Mouse (Mus musculus) liver, postnatal 0 days (tissue): ENCODE data around the gene Btbd9. TPM values are rescaled to one million over a fixed set of nuclear protein-coding genes. Genes with fewer than 3 reads are reported as not detected.

ENCODE experiments used
- ATAC-seq: fragments of 200-750 bp; cut with Nextera tagmentation; 2 replicates; pipeline ENCODE4 v1.8.0; 2017; ENCODE audit warnings: mild to moderate bottlenecking, moderate library complexity
- DNase-seq: peaks from one replicate; pipeline ENCODE4 v3.0.0-alpha.2; 2016
- H3K27ac ChIP-seq: fragments of 300-500 bp; sonication (generic); 2 replicates; pipeline ENCODE4 v1.5.1; 2014; ENCODE audit warnings: antibody characterized with exemption, moderate library complexity, mild to moderate bottlenecking, low read depth
- H3K27me3 ChIP-seq: fragments of 300-500 bp; sonication (generic); 2 replicates; pipeline ENCODE4 v1.6.1; 2014; ENCODE audit warnings: low read length, control low read depth, mixed read lengths; ENCODE audit not compliant: insufficient read depth
- H3K36me3 ChIP-seq: fragments of 300-500 bp; sonication (generic); replicated peaks from 2 replicates; pipeline ENCODE4 v1.6.1; 2014; ENCODE audit warnings: mild to moderate bottlenecking, control low read depth, low read length, moderate library complexity, mixed read lengths; ENCODE audit not compliant: insufficient read depth
- H3K4me1 ChIP-seq: fragments of 300-500 bp; sonication (generic); 2 replicates; pipeline ENCODE4 v1.6.1; 2014; ENCODE audit warnings: antibody characterized with exemption, mild to moderate bottlenecking, control low read depth; ENCODE audit not compliant: insufficient read depth
- H3K4me2 ChIP-seq: fragments of 300-500 bp; sonication (generic); 2 replicates; pipeline ENCODE4 v1.6.1; 2014; ENCODE audit warnings: low read depth, mild to moderate bottlenecking, low read length, moderate library complexity, mixed read lengths
- H3K4me3 ChIP-seq: fragments of 300-500 bp; sonication (generic); 2 replicates; pipeline ENCODE4 v1.5.1; 2014; ENCODE audit warnings: low read depth, low read length
- H3K9ac ChIP-seq: fragments of 300-500 bp; sonication (generic); replicated peaks from 2 replicates; pipeline ENCODE4 v1.6.1; 2014; ENCODE audit warnings: mild to moderate bottlenecking, moderate library complexity
- H3K9me3 ChIP-seq: fragments of 300-500 bp; sonication (generic); 2 replicates; pipeline ENCODE4 v1.6.1; 2016; ENCODE audit warnings: mild to moderate bottlenecking, control low read depth, low read length, mixed read lengths
- CTCF ChIP-seq: sonication (generic); IDR thresholded peaks from 2 replicates; pipeline ENCODE4 v1.5.1; 2016; ENCODE audit warnings: antibody characterized with exemption, low read depth
- EP300 ChIP-seq: IDR thresholded peaks from 2 replicates; pipeline ENCODE4 v1.6.1; 2016; ENCODE audit warnings: antibody characterized with exemption, low read depth, mild to moderate bottlenecking
- WGBS: fragments of 180-500 bp; shearing (Covaris S2); extraction: QIAGEN DNeasy Blood & Tissue Kit; methylation state at CpG from one replicate; pipeline ENCODE4 v1.1.7; 2014; ENCODE audit not compliant: insufficient replicate concordance; 5-methylcytosine and 5-hydroxymethylcytosine counted together
- polyA plus RNA-seq: library from polyadenylated mRNA; unstranded; fragments of >200 nt; fragmentation: Nextera tagmentation; extraction: Ambion mirVana; gene quantifications from 2 replicates; pipeline ENCODE4 v1.2.1, GENCODE M21; 2015

The Btbd9 gene
- polyA plus RNA-seq, 1 experiment from 2014 or later = 16.5 TPM

GRCm38 (mm10) chr17:30336816-30337215 lies 239.5 kb downstream of the Btbd9 start:
- no peak for TF ChIP-seq EP300
- no peak for TF ChIP-seq CTCF
- Histone ChIP-seq H3K9ac (no peak overlapping the region), H3K27me3 (no peaks in the 10 kb centered on the region), H3K4me3 (no peak overlapping the region), H3K9me3 (no peaks in the 10 kb centered on the region), H3K4me2 (no peak overlapping the region), H3K36me3 (no peaks in the 10 kb centered on the region), H3K27ac (no peak overlapping the region), H3K4me1 (peaks cover 3% of the 10 kb centered on the region)
- ATAC-seq = no peak
- DNase-seq = no peak
- 52% methylated on average over 7 of the region's 7 CpGs for WGBS

GRCm38 (mm10) chr17:30336280-30336679 lies 240.0 kb downstream of the Btbd9 start:
- Histone ChIP-seq H3K36me3 (no peaks in the 10 kb centered on the region), H3K4me1 (no peaks in the 10 kb centered on the region; the same call in 1 of the 2 replicates), H3K9me3 (no peaks in the 10 kb centered on the region), H3K9ac (no peak overlapping the region), H3K4me2 (no peak overlapping the region), H3K4me3 (no peak overlapping the region), H3K27me3 (no peaks in the 10 kb centered on the region), H3K27ac (no peak overlapping the region)
- no peak for TF ChIP-seq CTCF
- TF ChIP-seq EP300 = no peak
- 33% methylated on average over 5 of the region's 5 CpGs for WGBS
- no peak for DNase-seq
- ATAC-seq = no peak

DNA sequence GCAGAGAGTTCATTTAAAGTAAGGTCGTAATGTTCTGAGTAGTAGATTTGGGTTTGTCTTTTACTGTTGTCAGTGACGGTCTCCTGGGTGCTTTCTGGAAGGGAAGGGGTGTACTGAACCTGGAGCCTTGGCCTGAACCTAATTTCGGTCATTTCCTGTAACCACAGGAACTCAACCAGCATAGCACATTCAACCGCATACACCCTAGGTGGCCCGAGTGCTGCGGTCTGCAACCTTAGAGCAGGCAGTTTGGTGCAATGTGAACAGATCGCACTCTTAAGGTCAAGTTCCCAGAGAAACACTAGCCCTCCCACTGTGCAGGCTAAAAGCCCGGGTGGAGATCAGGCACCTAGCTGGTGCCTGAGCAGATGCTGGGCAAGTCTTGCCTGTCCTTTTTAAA lies 240.5 kb downstream of the Btbd9 start:
- no peaks in the 10 kb centered on the region for H3K36me3 ChIP-seq
- H3K4me1 ChIP-seq = no peaks in the 10 kb centered on the region; the same call in 1 of the 2 replicates
- DNase-seq (no peak), ATAC-seq (no peak)
- no peak overlapping the region for H3K27ac ChIP-seq
- no peak overlapping the region for H3K9ac ChIP-seq
- 37% methylated on average over 8 of the region's 8 CpGs for WGBS
- H3K9me3 ChIP-seq = no peaks in the 10 kb centered on the region
- no peak overlapping the region for H3K4me2 ChIP-seq
- TF ChIP-seq CTCF = no peak
- TF ChIP-seq EP300 = no peak
- H3K27me3 ChIP-seq = no peaks in the 10 kb centered on the region
- H3K4me3 ChIP-seq = no peak overlapping the region

DNA sequence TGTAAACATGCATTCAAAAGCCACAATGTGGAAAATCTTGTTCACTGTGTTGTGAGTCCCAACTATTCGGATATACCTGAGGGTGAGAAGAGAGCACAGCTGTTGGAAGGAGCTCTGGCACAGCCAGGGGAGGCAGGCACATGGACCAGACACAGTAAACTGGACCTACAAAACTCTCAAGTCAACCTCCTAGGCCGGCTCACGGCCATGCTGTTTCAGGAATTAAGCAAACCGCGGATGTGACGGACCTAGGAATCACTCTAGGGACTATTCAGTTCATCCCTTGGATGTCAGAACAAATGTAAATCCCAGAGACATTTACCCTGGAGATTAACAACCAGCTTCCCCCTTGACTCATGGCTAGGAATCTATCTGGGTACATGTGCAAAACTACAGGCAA lies 242.0 kb downstream of the Btbd9 start:
- no peaks in the 10 kb centered on the region for H3K27me3 ChIP-seq
- no peak overlapping the region for H3K4me2 ChIP-seq
- H3K9me3 ChIP-seq = no peaks in the 10 kb centered on the region
- no peaks in the 10 kb centered on the region; the same call in 1 of the 2 replicates for H3K4me1 ChIP-seq
- ATAC-seq (no peak), DNase-seq (no peak)
- no peak overlapping the region for H3K4me3 ChIP-seq
- H3K36me3 ChIP-seq = no peaks in the 10 kb centered on the region
- WGBS = 86% methylated on average over 6 of the region's 6 CpGs
- no peak for TF ChIP-seq CTCF
- H3K9ac ChIP-seq = no peak overlapping the region
- H3K27ac ChIP-seq = no peak overlapping the region

GRCm38 (mm10) chr17:30333136-30333535 lies 243.2 kb downstream of the Btbd9 start:
- ATAC-seq (no peak), DNase-seq (no peak)
- no peaks in the 10 kb centered on the region for H3K36me3 ChIP-seq
- no peaks in the 10 kb centered on the region for H3K9me3 ChIP-seq
- no peaks in the 10 kb centered on the region for H3K27me3 ChIP-seq
- H3K4me1 ChIP-seq = no peaks in the 10 kb centered on the region; the same call in 1 of the 2 replicates
- H3K4me2 ChIP-seq = no peak overlapping the region
- H3K4me3 ChIP-seq = no peak overlapping the region
- TF ChIP-seq CTCF (no peak), EP300 (no peak)
- no peak overlapping the region for H3K9ac ChIP-seq
- 70% methylated on average over 4 of the region's 4 CpGs for WGBS
- no peak overlapping the region for H3K27ac ChIP-seq

GRCm38 (mm10) chr17:30331380-30331779 lies 244.9 kb downstream of the Btbd9 start:
- ATAC-seq (no peak), DNase-seq (no peak)
- WGBS = 78% methylated on average over 6 of the region's 6 CpGs
- H3K4me1 ChIP-seq = no peaks in the 10 kb centered on the region
- H3K36me3 ChIP-seq = no peaks in the 10 kb centered on the region
- no peak overlapping the region for H3K27ac ChIP-seq
- no peaks in the 10 kb centered on the region for H3K9me3 ChIP-seq
- H3K4me3 ChIP-seq = no peak overlapping the region
- H3K4me2 ChIP-seq = no peak overlapping the region
- TF ChIP-seq CTCF = no peak
- TF ChIP-seq EP300 = no peak
- no peak overlapping the region for H3K9ac ChIP-seq
- H3K27me3 ChIP-seq = no peaks in the 10 kb centered on the region

- H3K9ac ChIP-seq = no peak overlapping the region
- H3K27ac ChIP-seq = no peak overlapping the region
- H3K9me3 ChIP-seq = no peaks in the 10 kb centered on the region
- H3K4me3 ChIP-seq = no peak overlapping the region
- no peak overlapping the region for H3K4me2 ChIP-seq
- WGBS = 65% methylated on average over 2 of the region's 2 CpGs
- DNase-seq (no peak), ATAC-seq (no peak)
- no peaks in the 10 kb centered on the region for H3K4me1 ChIP-seq
- H3K36me3 ChIP-seq = no peaks in the 10 kb centered on the region
- H3K27me3 ChIP-seq = no peaks in the 10 kb centered on the region
- TF ChIP-seq EP300 = no peak
- no peak for TF ChIP-seq CTCF
Observed at GRCm38 (mm10) chr17:30329531-30329930, 246.8 kb downstream of the Btbd9 start.
